Mouse (Mus musculus) CH12.LX (cell line): ENCODE data around the gene Lin28b. TPM values are rescaled to one million over a fixed set of nuclear protein-coding genes. Genes with fewer than 3 reads are reported as not detected.
A peak's percentile ranks its signal among the peaks of the same experiment; 100 is the strongest.

Experiments used
- DNase-seq: peaks from one replicate; pipeline ENCODE4 v3.0.0-alpha.2; 2013; ENCODE audit errors: extremely low read depth
- H3K27ac ChIP-seq: 2 replicates; pipeline ENCODE4 v1.5.1; 2012; ENCODE audit warnings: low read depth, mild to moderate bottlenecking, control low read depth, moderate library complexity; ENCODE audit not compliant: insufficient read depth
- H3K27me3 ChIP-seq: replicated peaks from 2 replicates; pipeline ENCODE3; 2012; ENCODE audit warnings: inconsistent platforms
- H3K36me3 ChIP-seq, 2 experiments: replicated peaks in 1 of 2; 2 replicates each; pipeline versions ENCODE3 to v1.6.1; 2012; ENCODE audit warnings: inconsistent platforms in 1 of 2, low read length in 1 of 2, mild to moderate bottlenecking in 1 of 2, mixed read lengths in 1 of 2, moderate library complexity in 1 of 2; ENCODE audit not compliant: control insufficient read depth in 1 of 2, insufficient read depth in 1 of 2
- H3K4me1 ChIP-seq, 2 experiments: 2 replicates each; pipeline ENCODE4 v1.6.1; 2012; ENCODE audit warnings: inconsistent platforms in 1 of 2, moderate library complexity in 1 of 2; ENCODE audit not compliant: insufficient read depth in 2 of 2, control insufficient read depth in 1 of 2
- H3K4me2 ChIP-seq: 2 replicates; pipeline ENCODE4 v1.6.1; 2012; ENCODE audit warnings: low read depth, mild to moderate bottlenecking, control low read depth; ENCODE audit not compliant: poor library complexity, insufficient read depth, severe bottlenecking
- H3K4me3 ChIP-seq, 3 experiments: fragments of 150-350 bp in 1 of 3; sonication (generic) in 1 of 3; replicated peaks in 1 of 3; 2 replicates each; pipeline versions ENCODE3 to v1.5.1; 2011 to 2012; ENCODE audit warnings: low read depth in 2 of 3, low read length in 2 of 3, mild to moderate bottlenecking in 2 of 3, moderate library complexity in 2 of 3, control low read depth in 1 of 3, improper control_type of control experiment in 1 of 3, inconsistent platforms in 1 of 3, mixed read lengths in 1 of 3; ENCODE audit not compliant: poor library complexity in 1 of 3
- H3K79me2 ChIP-seq: replicated peaks from 2 replicates; pipeline ENCODE4 v1.6.1; 2012; ENCODE audit warnings: mild to moderate bottlenecking, moderate library complexity; ENCODE audit not compliant: control insufficient read depth, poor library complexity, insufficient read depth, severe bottlenecking; ENCODE audit errors: extremely low read depth
- H3K9ac ChIP-seq: 2 replicates; pipeline ENCODE4 v1.6.1; 2012; ENCODE audit warnings: low read depth, mild to moderate bottlenecking, control low read depth, moderate library complexity; ENCODE audit not compliant: insufficient read depth
- H3K9me3 ChIP-seq: replicated peaks from 2 replicates; pipeline ENCODE3; 2012; ENCODE audit warnings: low read length, inconsistent platforms, mixed read lengths
- CTCF ChIP-seq, 2 experiments: IDR thresholded peaks in 1 of 2; conservative IDR thresholded peaks in 1 of 2; 2 replicates each; pipeline ENCODE4 v1.5.1; 2011 to 2012; ENCODE audit warnings: low read depth in 2 of 2, low read length in 2 of 2, improper control_type of control experiment in 1 of 2, inconsistent platforms in 1 of 2, mild to moderate bottlenecking in 1 of 2, moderate library complexity in 1 of 2
- E2F4 ChIP-seq: IDR thresholded peaks from 2 replicates; pipeline ENCODE4 v1.6.1; 2011; ENCODE audit warnings: low read depth, low read length, improper control_type of control experiment; ENCODE audit not compliant: insufficient replicate concordance
- GABPA ChIP-seq: IDR thresholded peaks from 2 replicates; pipeline ENCODE4 v1.6.1; 2012; ENCODE audit warnings: low read depth, low read length, improper control_type of control experiment, inconsistent platforms; ENCODE audit not compliant: insufficient replicate concordance
- HCFC1 ChIP-seq: IDR thresholded peaks from 2 replicates; pipeline ENCODE4 v1.6.1; 2012; ENCODE audit warnings: low read depth, mild to moderate bottlenecking, inconsistent platforms, low read length, improper control_type of control experiment
- JUN ChIP-seq: IDR thresholded peaks from 2 replicates; pipeline ENCODE4 v1.6.1; 2011; ENCODE audit warnings: low read depth, mild to moderate bottlenecking, low read length, improper control_type of control experiment, moderate library complexity; ENCODE audit not compliant: insufficient read depth
- KAT2A ChIP-seq: IDR thresholded peaks from 2 replicates; pipeline ENCODE4 v1.6.1; 2012; ENCODE audit warnings: low read length, improper control_type of control experiment, inconsistent platforms; ENCODE audit not compliant: insufficient replicate concordance
- NRF1 ChIP-seq: IDR thresholded peaks from 2 replicates; pipeline ENCODE4 v1.6.1; 2014; ENCODE audit warnings: low read depth, mild to moderate bottlenecking, inconsistent platforms, low read length, improper control_type of control experiment, moderate library complexity
- POLR2A ChIP-seq: IDR thresholded peaks from 2 replicates; pipeline ENCODE4 v1.6.1; 2011; ENCODE audit warnings: low read depth, mild to moderate bottlenecking, improper control_type of control experiment, low read length
- RCOR1 ChIP-seq: conservative IDR thresholded peaks from 2 replicates; pipeline ENCODE4 v1.6.1; 2012; ENCODE audit warnings: low read depth, mild to moderate bottlenecking, inconsistent platforms, low read length, improper control_type of control experiment
- SIN3A ChIP-seq: IDR thresholded peaks from 2 replicates; pipeline ENCODE4 v1.6.1; 2012; ENCODE audit warnings: low read length, improper control_type of control experiment, inconsistent platforms
- SMC3 ChIP-seq: IDR thresholded peaks from 2 replicates; pipeline ENCODE4 v1.6.1; 2011; ENCODE audit warnings: low read depth, low read length, improper control_type of control experiment
- ZMIZ1 ChIP-seq: IDR thresholded peaks from 2 replicates; pipeline ENCODE4 v1.6.1; 2012; ENCODE audit warnings: low read depth, mild to moderate bottlenecking, inconsistent platforms, low read length, improper control_type of control experiment
- dilution Hi-C: fragments of 300-500 bp; cut with MboI; formaldehyde crosslinking; loops from 2 replicates; pipeline ENCODE4 v1.14.3; 2020; ENCODE audit warnings: low sequenced_read_pairs; ENCODE audit not compliant: extremely low pct_unique_long_range_greater_than_20kb, extremely low pct_ligation_motif_present
- in situ Hi-C: fragments of 300-500 bp; cut with MboI; formaldehyde crosslinking; loops from 3 replicates; pipeline ENCODE4 v1.14.3; 2019; ENCODE audit warnings: low sequenced_read_pairs, low pct_ligation_motif_present, low pct_unique_long_range_greater_than_20kb, mixed read lengths
- polyA plus RNA-seq: library from polyadenylated mRNA; unstranded; fragments of >175 nt; gene quantifications from 2 replicates; pipeline ENCODE4 v1.2.1, GENCODE M21; 2012; ENCODE audit warnings: low read depth; ENCODE audit not compliant: insufficient read length
- total RNA-seq, 2 experiments: library from RNA; depleted of rRNA; stranded (reverse); fragments of 300-350 nt in 1 of 2; fragments of >200 nt in 1 of 2; gene quantifications; 2 replicates each; pipeline ENCODE4 v1.2.3; 2012 to 2014

Lin28b gene
- total and polyA plus RNA-seq, 3 experiments: 10.0 to 14.1 (median 11.6) TPM

DNA sequence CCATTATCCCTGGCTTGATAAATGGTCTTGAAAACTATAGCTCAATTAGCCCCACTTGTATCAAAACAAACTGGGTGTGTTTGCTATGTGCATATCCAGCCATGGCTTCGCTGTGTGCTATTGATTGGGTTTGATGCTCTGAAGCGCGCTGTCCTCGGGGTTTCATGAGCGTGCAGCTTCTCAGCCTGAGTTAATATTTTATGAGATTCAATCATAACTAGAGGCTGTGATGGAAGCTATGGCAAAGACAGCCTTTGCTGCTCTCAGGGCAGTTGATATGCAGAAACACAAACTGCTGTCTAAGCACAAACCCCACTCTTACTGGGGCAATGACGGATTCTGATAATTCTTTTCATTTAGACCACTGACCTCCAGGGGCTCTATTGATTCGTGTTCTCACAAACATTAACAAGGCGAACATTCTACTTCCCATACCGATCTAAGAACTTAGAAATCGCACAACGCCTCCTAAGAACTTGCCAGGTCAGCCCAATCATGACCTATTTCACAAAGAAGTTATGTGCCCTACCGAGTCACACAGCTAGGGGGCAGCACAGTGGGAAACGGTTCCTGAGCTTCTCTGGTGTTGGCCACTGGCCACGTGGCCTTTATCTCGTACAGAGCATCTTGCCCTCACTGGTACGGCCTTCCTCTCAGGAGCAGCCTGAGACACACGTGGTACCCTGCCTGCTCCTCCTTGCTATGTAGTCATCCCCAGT lies 119.0 kb downstream of the Lin28b start:
- H3K36me3 ChIP-seq: no peaks in the 10 kb centered on the region
- in situ Hi-C loops (loop anchor here (25.0 kb wide), 2 partner anchors 230 to 545 kb away; no protein-coding TSS in a partner anchor), dilution Hi-C loops (no loop called here)
- H3K9me3 ChIP-seq: no peaks in the 10 kb centered on the region
- no peak for DNase-seq
- H3K4me3 ChIP-seq: no peak overlapping the region
- no peak overlapping the region for H3K27ac ChIP-seq
- H3K4me2 ChIP-seq: no peak overlapping the region
- no peaks in the 10 kb centered on the region for H3K27me3 ChIP-seq
- H3K9ac ChIP-seq: no peak overlapping the region
- 0 out of 4 replicates have a peak, but pooled peaks of 1 of the 2 experiments have one; percentile 23 for TF ChIP-seq CTCF (conservative IDR thresholded peaks at IDR 0.05 in 1 of 2, IDR thresholded peaks at IDR 0.05 in 1 of 2; ENCODE audit: low read depth in 2 of 2, low read length in 2 of 2)
- TF ChIP-seq JUN: no peak
- peaks cover 2 to 14% of the 10 kb centered on the region in 2 experiments for H3K4me1 ChIP-seq
- H3K79me2 ChIP-seq: no peaks in the 10 kb centered on the region

DNA sequence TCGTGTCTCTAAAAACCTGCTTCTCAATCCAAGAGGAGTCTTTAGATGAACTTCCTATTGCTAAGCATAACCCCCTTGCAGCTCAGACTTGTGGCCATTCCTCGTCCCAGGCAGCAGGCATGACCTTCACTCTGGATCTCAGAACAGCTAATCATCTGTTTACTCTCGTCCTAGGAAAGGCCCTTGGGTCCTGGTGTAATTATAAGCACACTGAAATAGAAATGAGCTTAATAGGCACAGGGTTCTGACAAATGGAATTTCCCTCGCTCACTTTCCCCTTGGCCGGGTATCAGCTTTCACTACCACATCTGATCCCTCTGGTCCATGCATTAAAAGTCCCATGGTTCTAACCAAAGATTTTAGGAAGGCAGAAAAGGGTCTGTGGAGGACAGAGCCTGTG lies 122.8 kb downstream of the Lin28b start:
- Histone ChIP-seq H3K36me3 (no peaks in the 10 kb centered on the region), H3K4me1 (peaks cover 2 to 14% of the 10 kb centered on the region in 2 experiments), H3K27me3 (no peaks in the 10 kb centered on the region), H3K9ac (no peak overlapping the region), H3K4me2 (no peak overlapping the region), H3K79me2 (no peaks in the 10 kb centered on the region), H3K27ac (no peak overlapping the region), H3K4me3 (no peak overlapping the region), H3K9me3 (no peaks in the 10 kb centered on the region)
- dilution Hi-C loops: no loop called here
- in situ Hi-C loops: loop anchor here (25.0 kb wide), 2 partner anchors 226 to 549 kb away; no protein-coding TSS in a partner anchor
- no peak for DNase-seq
- TF ChIP-seq SIN3A (no peak), SMC3 (no peak), KAT2A (no peak), GABPA (no peak), HCFC1 (no peak), E2F4 (no peak), ZMIZ1 (no peak), NRF1 (no peak), POLR2A (no peak), RCOR1 (no peak), JUN (no peak)

DNA sequence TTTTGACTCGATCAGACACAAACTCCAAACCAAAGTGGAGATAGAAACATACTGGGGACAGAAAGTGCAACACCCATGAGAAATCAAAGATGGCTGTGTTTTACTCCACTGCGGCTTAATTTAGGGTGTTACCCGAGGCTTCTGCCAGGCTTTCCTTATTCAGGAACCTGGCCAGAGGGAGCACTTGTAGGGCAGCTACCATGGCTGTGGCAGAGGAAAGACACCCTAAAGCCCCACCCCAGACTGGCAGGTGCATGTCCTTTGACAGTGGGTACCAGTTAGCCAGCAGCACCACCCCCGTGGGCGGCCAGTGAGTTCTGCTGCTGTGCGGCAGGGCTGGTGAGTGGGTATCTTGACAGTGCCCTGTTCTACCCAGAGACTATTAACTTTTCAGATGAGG lies 130.1 kb downstream of the Lin28b start:
- no peaks in the 10 kb centered on the region for H3K36me3 ChIP-seq
- no peak for TF ChIP-seq E2F4
- TF ChIP-seq, all 38 proteins: peak for 0
- no peak overlapping the region for H3K4me3 ChIP-seq
- in situ Hi-C loops (loop anchor here (25.0 kb wide), 2 partner anchors 219 to 556 kb away; no protein-coding TSS in a partner anchor), dilution Hi-C loops (no loop called here)
- no peaks in the 10 kb centered on the region for H3K79me2 ChIP-seq
- H3K9ac ChIP-seq: no peak overlapping the region
- no peak overlapping the region for H3K27ac ChIP-seq
- H3K9me3 ChIP-seq: no peaks in the 10 kb centered on the region
- H3K4me1 ChIP-seq: no peaks in the 10 kb centered on the region
- no peak for DNase-seq
- H3K4me2 ChIP-seq: no peak overlapping the region
- H3K27me3 ChIP-seq: no peaks in the 10 kb centered on the region
